Mouse (Mus musculus) forebrain, embryonic 16.5 days (tissue): ENCODE results near the gene Itga2. TPM values are rescaled to one million over a fixed set of nuclear protein-coding genes. Genes with fewer than 3 reads are reported as not detected.

Source experiments
- ATAC-seq: fragments of 200-750 bp; cut with Nextera tagmentation; 2 replicates; pipeline ENCODE4 v1.8.0; 2017; ENCODE audit warnings: mild to moderate bottlenecking, moderate library complexity
- H3K27ac ChIP-seq: fragments of 300-500 bp; sonication (generic); 2 replicates; pipeline ENCODE4 v1.5.1; 2014; ENCODE audit warnings: low read length, control low read depth
- H3K27me3 ChIP-seq: fragments of 300-500 bp; sonication (generic); replicated peaks from 2 replicates; pipeline ENCODE4 v1.6.1; 2014; ENCODE audit warnings: low read length; ENCODE audit not compliant: control insufficient read depth, insufficient read depth
- H3K36me3 ChIP-seq: fragments of 300-500 bp; sonication (generic); 2 replicates; pipeline ENCODE4 v1.6.1; 2014; ENCODE audit not compliant: control insufficient read depth, insufficient read depth
- H3K4me1 ChIP-seq: fragments of 300-500 bp; sonication (generic); replicated peaks from 2 replicates; pipeline ENCODE4 v1.6.1; 2014; ENCODE audit warnings: low read length; ENCODE audit not compliant: control insufficient read depth, insufficient read depth
- H3K4me2 ChIP-seq: fragments of 300-500 bp; sonication (generic); 2 replicates; pipeline ENCODE4 v1.6.1; 2014; ENCODE audit warnings: mild to moderate bottlenecking, low read length, control low read depth
- H3K4me3 ChIP-seq: fragments of 300-500 bp; sonication (generic); replicated peaks from 2 replicates; pipeline ENCODE4 v1.5.1; 2014; ENCODE audit warnings: mild to moderate bottlenecking, low read length, control low read depth
- H3K9ac ChIP-seq: fragments of 300-500 bp; sonication (generic); replicated peaks from 2 replicates; pipeline ENCODE4 v1.6.1; 2014; ENCODE audit warnings: low read depth, low read length, control low read depth
- H3K9me3 ChIP-seq: fragments of 300-500 bp; sonication (generic); 2 replicates; pipeline ENCODE4 v1.6.1; 2016; ENCODE audit warnings: low read length; ENCODE audit not compliant: control insufficient read depth
- WGBS: fragments of 180-500 bp; shearing (Covaris S2); extraction: QIAGEN DNeasy Blood & Tissue Kit; methylation state at CpG from one replicate; pipeline ENCODE4 v1.1.7; 2014; 5-methylcytosine and 5-hydroxymethylcytosine counted together
- polyA plus RNA-seq: library from polyadenylated mRNA; unstranded; fragments of >200 nt; fragmentation: Nextera tagmentation; extraction: Ambion mirVana; gene quantifications from 2 replicates; pipeline ENCODE4 v1.2.1, GENCODE M21; 2015

Gene Itga2
- polyA plus RNA-seq, 1 experiment from 2014 or later: 0.89 TPM

DNA sequence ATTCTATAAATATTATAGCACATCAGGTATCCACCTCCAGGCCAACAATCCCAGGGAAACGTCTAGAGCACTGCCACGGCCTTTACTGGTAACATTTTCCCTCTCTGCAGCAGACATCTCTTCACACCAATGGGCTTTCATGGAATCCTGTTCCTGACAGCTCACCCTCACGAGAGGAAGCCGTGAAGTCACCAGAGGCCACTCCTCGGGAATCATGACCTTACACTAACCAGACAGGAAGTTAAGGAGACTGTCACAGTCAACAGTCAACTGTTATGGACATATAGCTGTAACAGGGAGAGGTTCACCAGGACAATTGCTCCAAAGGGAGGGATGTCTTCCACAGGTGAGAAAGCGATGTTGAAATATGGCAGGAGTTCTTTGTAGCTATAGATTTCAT, 40.2 kb downstream of the Itga2 start:
- no peaks in the 10 kb centered on the region for H3K27me3 ChIP-seq
- no peak overlapping the region for H3K27ac ChIP-seq
- H3K9ac ChIP-seq: no peak overlapping the region
- WGBS: 74% methylated on average over 6 of the region's 6 CpGs
- H3K4me1 ChIP-seq: peaks cover 2% of the 10 kb centered on the region; the same call in 1 of the 2 replicates
- H3K4me2 ChIP-seq: no peak overlapping the region
- H3K36me3 ChIP-seq: no peaks in the 10 kb centered on the region
- no peaks in the 10 kb centered on the region for H3K9me3 ChIP-seq
- no peak overlapping the region for H3K4me3 ChIP-seq
- no peak for ATAC-seq

DNA sequence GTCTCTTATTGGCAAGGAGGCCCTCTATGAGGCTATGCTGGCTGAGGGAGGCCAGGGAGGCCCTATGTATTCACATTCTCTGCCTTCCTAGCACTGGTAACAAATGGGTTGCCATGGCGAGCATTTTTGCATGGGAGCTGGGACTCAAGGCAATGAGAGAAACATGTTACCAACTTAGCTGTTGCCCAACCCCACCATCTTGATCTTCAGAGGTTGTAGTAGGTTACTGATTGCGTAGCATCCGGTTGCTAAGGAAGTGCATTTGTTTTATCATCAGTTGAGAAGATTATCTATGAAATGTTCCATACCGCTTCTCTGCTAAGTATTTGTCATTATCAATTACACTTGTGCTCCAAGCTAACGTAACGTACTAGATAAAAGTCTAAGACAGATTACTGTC, 44.2 kb downstream of the Itga2 start:
- peaks cover 2% of the 10 kb centered on the region; the same call in 1 of the 2 replicates for H3K4me1 ChIP-seq
- no peak for ATAC-seq
- no peak overlapping the region for H3K4me3 ChIP-seq
- H3K27ac ChIP-seq: no peak overlapping the region
- H3K4me2 ChIP-seq: no peak overlapping the region
- 96% methylated on average over 6 of the region's 6 CpGs for WGBS
- no peak overlapping the region for H3K9ac ChIP-seq
- no peaks in the 10 kb centered on the region for H3K27me3 ChIP-seq
- H3K9me3 ChIP-seq: no peaks in the 10 kb centered on the region
- H3K36me3 ChIP-seq: no peaks in the 10 kb centered on the region

DNA sequence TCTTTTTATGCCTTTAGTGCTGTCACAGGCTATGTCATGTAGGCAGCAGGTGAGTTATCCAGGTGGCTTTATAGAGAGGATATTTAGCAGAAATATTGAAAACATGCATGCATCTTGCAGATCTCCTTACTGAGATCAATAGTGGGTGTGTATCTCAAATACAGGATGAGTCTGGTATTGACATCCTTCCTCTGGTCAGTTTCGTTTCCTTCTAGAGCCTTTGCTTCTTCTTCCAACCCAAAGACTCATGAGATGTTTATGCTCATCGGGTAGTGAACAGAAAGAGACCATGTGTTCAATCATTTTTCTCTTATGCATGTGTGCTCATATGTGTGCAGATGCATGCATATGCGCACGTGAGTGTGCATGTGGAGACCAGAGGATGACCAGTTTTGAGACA, 44.6 kb downstream of the Itga2 start:
- H3K9me3 ChIP-seq: no peaks in the 10 kb centered on the region
- WGBS: 91% methylated on average over 4 of the region's 4 CpGs

DNA sequence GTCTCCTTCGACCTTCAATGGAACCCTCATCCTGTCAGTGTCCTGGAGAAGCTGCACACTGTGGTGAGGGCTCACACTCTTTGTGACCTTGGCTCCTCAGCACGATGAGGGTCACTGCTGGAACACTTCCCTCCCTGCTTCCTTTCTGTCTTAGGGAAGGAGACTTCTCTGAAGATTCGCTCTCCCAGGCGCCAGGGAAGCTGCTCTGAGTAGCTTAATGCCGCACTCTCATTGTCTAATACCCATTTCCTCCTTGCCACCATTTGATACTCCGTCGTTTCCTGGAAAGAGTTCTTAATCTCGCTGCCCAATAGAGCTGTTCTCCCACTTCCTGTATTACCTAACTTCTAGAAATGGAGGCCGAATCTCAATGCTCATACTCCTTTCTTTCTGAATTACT, 46.7 kb downstream of the Itga2 start:
- no peaks in the 10 kb centered on the region for H3K9me3 ChIP-seq
- ATAC-seq: no peak
- WGBS: 67% methylated on average over 9 of the region's 9 CpGs
- H3K27me3 ChIP-seq: no peaks in the 10 kb centered on the region
- no peak overlapping the region for H3K4me2 ChIP-seq
- H3K36me3 ChIP-seq: no peaks in the 10 kb centered on the region
- H3K9ac ChIP-seq: no peak overlapping the region
- no peaks in the 10 kb centered on the region for H3K4me1 ChIP-seq
- no peak overlapping the region for H3K27ac ChIP-seq
- H3K4me3 ChIP-seq: no peak overlapping the region

More for the DNA sequence above, 44.6 kb downstream of the Itga2 start:
- no peak for ATAC-seq
- Histone ChIP-seq H3K36me3 (no peaks in the 10 kb centered on the region), H3K4me2 (no peak overlapping the region), H3K4me3 (no peak overlapping the region), H3K27me3 (no peaks in the 10 kb centered on the region), H3K4me1 (peaks cover 2% of the 10 kb centered on the region; the same call in 1 of the 2 replicates), H3K9ac (no peak overlapping the region), H3K27ac (no peak overlapping the region)

DNA sequence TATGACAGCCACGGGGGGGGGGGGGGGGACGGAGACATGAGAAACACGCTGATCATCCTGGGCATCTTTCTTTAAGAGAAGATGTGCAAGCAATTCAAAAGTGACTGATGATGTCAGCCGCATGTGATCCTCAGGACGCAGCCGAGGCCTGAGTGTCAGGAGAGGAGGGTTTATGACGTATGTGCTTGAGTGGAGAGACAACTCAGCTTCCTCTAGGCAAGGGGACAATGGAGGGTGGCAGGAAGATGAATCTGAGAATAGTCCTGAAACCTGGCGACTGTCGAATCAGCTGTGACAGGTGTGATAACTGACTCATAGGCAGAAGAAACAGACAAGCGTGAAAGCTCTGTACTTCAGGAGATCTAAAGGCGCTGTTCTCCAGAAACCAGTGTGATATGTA, 53.2 kb downstream of the Itga2 start:
- no peaks in the 10 kb centered on the region for H3K4me1 ChIP-seq
- H3K9me3 ChIP-seq: no peaks in the 10 kb centered on the region
- ATAC-seq: no peak
- no peak overlapping the region for H3K27ac ChIP-seq
- 92% methylated on average over 11 of the region's 11 CpGs for WGBS
- no peak overlapping the region for H3K9ac ChIP-seq
- H3K27me3 ChIP-seq: no peaks in the 10 kb centered on the region
- H3K4me2 ChIP-seq: no peak overlapping the region
- H3K4me3 ChIP-seq: no peak overlapping the region
- H3K36me3 ChIP-seq: no peaks in the 10 kb centered on the region

DNA sequence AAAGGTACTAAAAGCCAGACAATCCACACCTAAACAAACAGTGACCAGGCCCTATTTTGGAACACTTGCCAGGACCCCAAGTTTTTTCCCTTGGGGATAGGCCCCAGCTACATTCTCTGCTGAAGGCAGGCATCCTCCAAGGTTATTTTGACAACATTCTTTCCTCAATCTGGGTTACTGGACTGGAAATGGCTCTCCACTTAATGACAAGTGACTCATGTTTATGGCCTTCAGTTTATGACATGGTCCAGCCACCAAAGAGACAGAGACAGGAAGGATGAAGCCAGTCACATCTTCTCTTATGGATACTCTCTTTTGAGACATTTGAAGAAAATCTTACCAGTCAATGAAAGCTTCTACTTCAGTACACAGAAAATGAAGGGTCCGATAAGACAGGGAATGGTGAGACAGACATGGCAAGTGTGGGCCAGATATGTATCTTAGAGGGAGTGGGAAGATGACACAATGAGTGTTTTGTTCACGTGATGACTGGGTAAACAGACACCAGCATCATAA, 55.8 kb downstream of the Itga2 start:
- no peak for ATAC-seq
- Histone ChIP-seq H3K36me3 (no peaks in the 10 kb centered on the region), H3K9me3 (no peaks in the 10 kb centered on the region), H3K27me3 (no peaks in the 10 kb centered on the region), H3K4me1 (no peaks in the 10 kb centered on the region), H3K4me2 (no peak overlapping the region), H3K4me3 (no peak overlapping the region), H3K9ac (no peak overlapping the region), H3K27ac (no peak overlapping the region)
- 93% methylated on average over 2 of the region's 2 CpGs for WGBS

DNA sequence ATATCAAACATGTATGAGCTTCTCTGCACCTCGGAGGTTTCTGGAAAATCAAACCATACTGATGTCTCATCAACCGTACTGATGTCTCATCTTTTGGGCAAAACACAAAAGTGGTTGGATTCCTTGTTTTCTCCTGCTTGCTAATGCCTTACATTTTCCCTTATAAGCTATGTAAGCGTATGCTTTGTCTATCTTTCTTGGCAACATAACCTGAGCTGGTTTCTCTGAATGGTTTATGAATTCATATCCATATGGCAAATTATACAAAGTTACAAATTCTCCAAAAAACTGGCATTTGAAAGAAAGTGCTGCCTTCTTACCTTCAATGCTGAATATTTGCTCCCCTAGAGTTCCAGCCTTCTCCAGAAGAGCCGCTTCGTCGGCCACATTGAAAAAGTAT, 57.2 kb downstream of the Itga2 start:
- ATAC-seq: peak; percentile 64; the same call in 1 of the 2 replicates
- 79% methylated on average over 6 of the region's 6 CpGs for WGBS
- H3K36me3 ChIP-seq: no peaks in the 10 kb centered on the region
- H3K4me3 ChIP-seq: no peak overlapping the region
- no peaks in the 10 kb centered on the region for H3K9me3 ChIP-seq
- H3K4me1 ChIP-seq: no peaks in the 10 kb centered on the region
- H3K4me2 ChIP-seq: no peak overlapping the region
- no peak overlapping the region for H3K27ac ChIP-seq
- no peaks in the 10 kb centered on the region for H3K27me3 ChIP-seq
- H3K9ac ChIP-seq: no peak overlapping the region

DNA sequence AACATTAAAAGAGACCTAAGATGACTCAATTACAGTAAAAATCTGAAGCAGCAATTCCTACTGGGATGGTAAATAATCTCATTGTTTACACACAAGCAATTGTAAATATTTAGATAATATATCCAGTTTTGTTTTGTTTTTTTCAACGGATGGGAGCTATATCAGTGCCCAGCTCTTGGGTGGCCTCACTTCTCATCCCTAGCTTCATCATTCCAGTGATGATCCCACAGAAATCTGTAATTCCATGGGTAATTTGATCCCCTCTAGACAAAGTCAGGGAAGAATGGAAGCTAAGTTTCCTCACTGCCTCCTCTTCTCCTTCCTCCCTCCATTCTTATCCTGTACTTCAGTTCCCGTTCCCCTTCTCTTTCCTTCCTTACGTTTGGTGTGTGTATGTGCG, 74.4 kb downstream of the Itga2 start:
- no peak overlapping the region for H3K4me3 ChIP-seq

DNA sequence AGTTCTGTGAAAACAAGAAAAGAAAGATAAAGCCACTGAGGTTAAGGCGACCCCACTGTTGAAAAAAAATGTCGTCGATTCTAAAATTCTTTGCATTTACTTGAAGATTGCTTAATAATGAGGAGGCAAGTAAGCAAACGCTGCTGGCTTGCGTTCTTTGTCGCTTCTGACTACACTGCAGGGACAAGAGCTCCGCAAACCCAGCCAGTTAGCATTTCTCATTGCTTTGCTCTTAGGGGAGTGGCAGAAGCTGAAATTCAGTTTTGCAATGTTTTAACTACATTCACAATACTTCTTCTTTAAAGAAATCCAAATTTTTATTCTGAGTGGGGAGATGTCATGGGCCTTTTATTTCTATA, 75.7 kb downstream of the Itga2 start:
- no peaks in the 10 kb centered on the region for H3K27me3 ChIP-seq
- no peaks in the 10 kb centered on the region for H3K9me3 ChIP-seq
- no peak for ATAC-seq
- no peak overlapping the region for H3K9ac ChIP-seq
- no peaks in the 10 kb centered on the region for H3K36me3 ChIP-seq
- H3K4me2 ChIP-seq: peak overlapping the region; percentile 16; the same call in 1 of the 2 replicates
- H3K4me3 ChIP-seq: no peak overlapping the region
- peaks cover 8% of the 10 kb centered on the region for H3K4me1 ChIP-seq
- WGBS: 32% methylated on average over 7 of the region's 7 CpGs
- H3K27ac ChIP-seq: no peak overlapping the region

More for the DNA sequence above, 74.4 kb downstream of the Itga2 start:
- no peak overlapping the region for H3K27ac ChIP-seq
- no peaks in the 10 kb centered on the region for H3K27me3 ChIP-seq
- no peak for ATAC-seq
- no peak overlapping the region for H3K4me2 ChIP-seq
- peaks cover 8% of the 10 kb centered on the region for H3K4me1 ChIP-seq
- no peak overlapping the region for H3K9ac ChIP-seq
- no peaks in the 10 kb centered on the region for H3K9me3 ChIP-seq
- no peaks in the 10 kb centered on the region for H3K36me3 ChIP-seq
- WGBS: 89% methylated on average over 4 of the region's 4 CpGs
